Mouse (Mus musculus) ovary, postnatal 10 days (tissue): ENCODE results near the gene Sec14l1.

Source experiments
- DNase-seq: peaks from one replicate; pipeline ENCODE4 v3.0.0; 2022; ENCODE audit warnings: low spot score

Sec14l1 gene

DNA sequence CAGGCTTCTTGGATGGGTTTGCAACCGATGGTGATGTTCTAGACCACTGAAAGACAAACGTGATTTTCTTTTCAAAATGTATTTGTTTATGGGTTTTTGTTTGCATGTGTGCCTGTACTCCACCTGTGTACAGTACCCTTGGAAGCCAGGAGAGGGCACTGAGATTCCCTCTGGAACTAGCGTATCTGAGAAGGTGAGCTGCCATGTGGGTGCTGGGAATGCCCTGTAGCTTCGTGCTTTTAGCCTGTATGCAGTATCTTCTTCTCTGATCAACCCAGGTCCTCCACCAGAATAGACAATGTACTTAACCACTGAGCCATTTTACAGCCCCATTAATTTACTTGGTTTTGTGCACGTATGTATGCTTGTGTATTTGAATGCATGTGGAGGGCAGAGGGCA lies 68.9 kb downstream of the Sec14l1 start:
- no peak for DNase-seq

DNA sequence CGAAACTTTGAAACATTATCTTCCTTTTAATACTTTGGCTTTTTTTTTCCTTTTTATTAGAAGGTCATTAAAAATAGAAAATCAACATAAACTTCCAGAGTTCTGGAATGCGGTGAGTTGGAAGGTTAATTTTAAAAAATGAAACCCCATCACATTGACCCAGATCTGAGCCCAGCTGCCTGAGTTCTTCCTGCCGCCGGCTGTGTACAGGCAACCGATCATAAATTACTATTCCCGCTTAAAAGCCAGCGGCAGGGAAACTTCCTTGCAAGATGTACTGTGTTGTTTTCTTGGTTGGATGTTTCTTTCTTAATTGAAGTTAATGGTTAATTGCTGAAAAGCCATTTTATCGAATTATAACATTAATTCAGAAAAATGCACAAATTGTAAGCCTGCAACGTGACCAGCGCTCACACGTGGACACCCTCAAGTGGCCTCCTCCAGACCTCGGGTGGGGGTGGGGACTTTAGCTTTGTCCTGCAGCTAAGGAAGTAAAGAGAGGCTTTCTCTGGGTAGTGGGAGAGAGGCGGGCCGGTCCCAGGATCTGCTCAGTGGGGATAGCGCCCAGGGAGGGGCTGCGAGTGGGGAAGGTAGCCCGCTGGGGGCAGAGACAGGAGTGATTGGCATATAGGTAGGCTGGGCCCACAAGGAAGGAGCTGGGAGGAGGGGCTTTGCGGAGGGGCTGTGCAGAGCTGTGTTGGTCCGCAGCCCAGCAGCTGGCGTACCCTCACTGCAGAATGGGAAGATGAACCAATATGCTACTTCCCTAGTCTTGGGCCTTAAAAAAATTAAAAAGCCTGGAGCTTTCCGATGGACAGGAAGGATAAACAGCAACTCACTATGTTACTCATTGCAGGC lies 70.3 kb downstream of the Sec14l1 start:
- DNase-seq: no peak

DNA sequence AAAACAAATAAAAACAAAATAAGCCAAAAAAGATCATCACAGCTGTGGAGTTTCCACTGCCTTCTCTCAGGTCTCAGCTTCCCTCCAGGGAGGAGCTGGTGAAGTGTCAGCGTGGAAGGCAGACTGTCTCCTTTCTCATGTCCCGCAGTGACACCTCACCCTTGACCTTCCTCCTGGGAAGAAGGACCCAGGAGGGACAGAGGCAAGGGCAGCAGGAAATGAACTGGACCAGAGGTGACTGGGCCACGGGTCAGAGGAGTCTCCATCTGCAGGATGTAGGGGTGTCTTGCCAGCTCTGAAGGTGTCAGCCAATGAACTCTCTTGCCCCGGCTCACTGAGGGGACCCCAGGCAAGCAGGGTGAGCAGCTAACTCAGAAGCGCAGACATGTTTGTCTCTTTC lies 76.6 kb downstream of the Sec14l1 start:
- no peak for DNase-seq

DNA sequence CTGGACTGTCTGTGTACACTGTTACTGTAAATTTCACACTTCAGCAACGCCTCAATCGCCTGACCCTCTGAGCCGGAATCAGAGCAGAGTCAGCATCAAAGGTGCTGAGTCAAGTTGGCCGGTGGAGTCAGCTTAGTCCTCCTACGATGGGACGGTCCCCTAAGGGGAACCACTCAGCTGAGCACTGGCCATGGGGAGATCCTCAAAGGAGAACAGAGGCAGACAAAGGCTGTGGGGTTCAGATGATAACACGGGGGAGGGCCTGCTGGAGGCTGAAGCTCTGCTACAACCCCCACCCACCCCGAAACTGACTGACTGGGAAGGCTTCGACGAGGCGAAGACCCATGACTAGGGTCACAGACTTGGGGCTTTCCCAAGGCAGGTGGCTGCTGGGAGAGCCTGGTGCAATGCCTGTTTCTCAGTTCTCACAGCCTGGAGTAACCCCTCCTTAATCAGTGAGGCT lies 79.5 kb downstream of the Sec14l1 start:
- DNase-seq: no peak

DNA sequence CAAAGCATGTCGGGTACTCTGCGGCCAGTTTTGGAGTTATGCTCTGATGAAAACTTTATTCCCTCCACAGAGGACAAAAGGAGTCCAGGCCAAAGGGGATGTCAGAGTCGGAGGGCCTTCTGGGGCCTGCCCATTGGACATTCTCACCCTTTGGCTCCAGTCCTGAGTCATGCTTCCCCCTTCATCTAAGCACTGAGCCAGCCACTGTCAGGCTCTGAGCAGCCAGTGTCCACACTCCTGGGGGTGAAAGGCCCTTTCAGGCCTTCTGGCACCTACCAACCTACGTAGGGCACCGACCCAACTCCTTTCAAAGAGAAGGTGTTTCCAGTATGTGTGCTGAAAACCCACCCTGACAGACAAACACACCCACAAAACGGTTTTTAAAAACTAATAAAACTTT lies 80.6 kb downstream of the Sec14l1 start:
- DNase-seq: no peak

DNA sequence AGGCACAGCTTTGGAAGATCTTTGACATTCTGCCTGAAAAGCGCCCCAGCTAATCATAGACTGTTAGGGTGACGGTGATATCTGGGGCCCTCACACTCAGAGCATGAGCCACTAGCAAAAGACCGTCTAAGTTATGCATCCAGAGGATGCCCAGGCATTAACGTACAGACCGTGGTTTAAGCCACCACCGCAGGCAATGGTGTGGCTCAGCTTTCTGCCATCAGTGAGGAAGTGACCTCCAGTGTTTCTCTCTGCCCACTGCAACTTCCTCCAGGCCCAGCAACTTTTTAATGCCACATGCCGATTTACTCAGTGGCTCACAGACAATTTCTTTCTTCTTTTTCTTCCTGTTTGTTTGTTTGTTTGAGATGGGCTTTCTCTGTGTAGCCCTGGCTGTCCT lies 81.7 kb downstream of the Sec14l1 start:
- DNase-seq: no peak

DNA sequence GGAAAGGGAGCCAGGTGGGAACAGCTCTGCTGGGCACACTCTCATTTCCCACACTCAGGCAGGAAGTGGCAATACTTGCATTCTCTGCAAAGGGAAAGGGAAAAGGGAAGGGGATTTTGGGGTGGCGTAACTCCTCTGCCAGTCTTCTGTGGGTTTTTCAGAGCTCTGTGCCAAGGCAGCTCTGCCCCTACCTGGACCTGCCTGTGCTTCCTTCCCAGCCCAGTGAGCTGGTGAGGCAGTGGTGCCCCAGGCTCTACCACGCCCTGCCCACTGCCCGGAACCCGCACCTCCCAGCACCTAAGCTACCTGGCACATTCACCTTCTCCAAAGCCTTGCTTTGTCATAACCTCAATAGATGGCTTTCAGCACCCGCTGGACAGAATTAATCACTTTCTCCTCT lies 83.2 kb downstream of the Sec14l1 start:
- DNase-seq: no peak

DNA sequence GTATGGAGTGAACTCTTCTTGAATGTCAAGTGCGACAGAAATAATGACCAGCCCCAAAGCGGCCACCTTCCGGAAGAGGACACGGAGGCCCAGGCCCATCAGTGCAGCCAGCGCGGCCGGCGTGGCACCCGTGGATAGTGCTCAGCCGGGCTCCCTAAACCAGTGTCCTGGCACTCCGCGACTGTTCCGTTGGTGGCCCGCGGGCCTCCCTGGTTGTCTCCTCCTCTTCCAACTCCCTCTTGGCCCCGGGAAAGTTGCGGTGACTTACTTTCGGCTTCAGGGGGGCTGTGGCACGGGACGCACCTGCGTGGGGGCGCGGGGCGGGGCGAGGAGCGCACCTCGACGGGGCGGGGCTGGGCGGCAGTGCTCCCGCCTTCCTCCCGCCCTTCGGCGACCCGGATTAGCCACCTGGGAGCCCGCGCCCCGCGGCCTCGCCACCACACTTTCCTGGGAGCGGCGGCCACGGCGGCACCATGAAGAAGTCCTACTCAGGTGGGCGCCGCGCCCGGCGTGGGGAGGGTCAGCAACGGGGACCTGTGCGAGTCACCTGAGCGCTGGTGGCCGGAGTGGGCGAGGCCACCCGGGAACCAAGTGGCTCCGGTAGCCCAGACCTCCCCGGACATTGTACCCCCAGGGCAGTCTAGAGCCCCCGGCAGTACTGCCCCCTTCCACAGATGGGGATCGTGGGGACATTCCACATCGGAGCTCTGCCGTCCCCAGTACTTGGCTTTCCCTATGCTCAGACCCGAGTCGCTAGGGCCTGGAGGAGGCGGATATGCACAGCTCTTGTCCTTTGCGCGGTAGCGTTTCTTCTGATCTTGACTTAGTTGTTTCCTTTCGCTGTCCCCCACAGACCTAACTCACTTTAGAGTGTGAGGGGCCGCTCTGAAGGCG lies 84.6 kb downstream of the Sec14l1 start, which contains the start of gene Sept9:
Gene Sept9 (plus strand): TSS at position 380 of the 894 bp plus-strand sequence.
- DNase-seq: no peak

DNA sequence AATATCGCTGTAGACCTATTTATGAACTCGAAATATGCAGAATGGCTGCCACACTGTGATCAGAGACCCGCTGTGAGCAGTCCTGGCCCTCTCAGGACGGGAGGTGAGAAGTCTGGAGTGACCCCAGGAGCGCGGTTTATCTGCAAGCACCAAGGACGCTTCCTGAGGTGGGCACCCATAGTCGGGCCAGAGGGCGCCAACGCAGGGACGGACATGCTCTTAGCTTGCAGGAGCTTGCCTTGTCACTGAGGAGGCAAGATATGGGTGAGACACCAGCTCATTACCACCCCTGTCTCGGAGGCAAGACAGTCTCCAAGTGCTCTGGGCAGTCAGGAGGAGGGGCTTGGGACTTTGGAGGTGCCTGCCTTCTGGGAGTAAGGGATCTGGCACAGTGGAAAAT lies 86.9 kb downstream of the Sec14l1 start:
- DNase-seq: no peak

DNA sequence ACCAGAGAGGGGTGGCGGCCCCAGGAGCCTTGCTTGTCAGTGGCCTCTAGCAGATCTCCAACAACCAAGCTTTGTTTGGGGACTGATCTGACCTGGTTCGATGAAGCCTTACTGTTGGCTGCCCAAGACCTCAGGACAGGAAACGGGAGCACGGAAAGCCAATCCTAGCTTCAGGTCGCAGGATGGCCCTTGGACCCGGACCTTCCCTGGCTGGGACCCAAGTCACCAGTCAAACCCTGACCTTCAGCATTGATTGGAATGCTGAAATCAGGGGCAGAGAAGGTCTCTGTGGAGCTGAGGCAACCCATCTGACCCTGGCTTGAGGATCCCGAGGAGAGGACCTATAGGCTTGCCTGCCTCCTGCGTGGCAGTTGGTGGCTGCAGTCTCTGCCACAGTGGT lies 89.6 kb downstream of the Sec14l1 start:
- no peak for DNase-seq

DNA sequence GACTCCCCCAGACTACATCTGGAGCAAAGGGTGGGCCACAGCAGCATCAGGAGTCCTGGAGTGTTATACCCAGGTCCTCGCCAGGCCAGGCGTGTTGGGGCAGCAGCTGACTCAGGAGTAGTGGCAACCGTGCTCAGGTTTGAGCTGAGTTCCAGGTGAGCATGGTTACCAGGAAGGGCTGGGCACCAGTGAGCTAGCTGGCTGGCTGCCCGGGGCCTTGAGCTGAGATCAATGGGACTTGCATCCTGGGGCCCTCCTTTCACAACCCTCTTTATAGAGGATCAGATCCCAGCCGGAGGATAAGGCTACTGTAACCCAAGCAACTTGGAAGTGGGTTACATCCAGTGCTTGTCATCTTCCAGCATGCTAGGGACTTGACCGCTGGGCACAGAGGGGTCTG lies 90.1 kb downstream of the Sec14l1 start:
- DNase-seq: no peak

DNA sequence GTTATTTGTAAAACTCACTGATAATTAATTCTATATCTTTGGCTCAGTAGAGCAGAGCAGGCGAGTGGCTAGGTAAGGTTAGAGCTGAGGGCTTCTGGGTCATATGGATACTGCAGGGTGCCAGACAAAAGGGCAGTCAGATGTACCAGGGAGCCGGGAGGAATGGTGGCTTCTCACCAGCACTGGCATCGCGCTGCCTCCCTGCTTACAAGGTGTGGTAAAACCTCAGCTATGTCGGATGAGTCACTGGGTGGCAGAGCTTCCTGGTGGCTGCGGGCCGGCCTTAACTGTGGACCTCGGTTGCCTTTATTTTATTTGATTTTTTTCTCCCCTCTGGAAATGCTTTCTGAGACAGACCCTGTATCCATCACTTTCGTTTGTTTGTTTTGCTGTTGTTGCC lies 90.5 kb downstream of the Sec14l1 start:
- DNase-seq: no peak

DNA sequence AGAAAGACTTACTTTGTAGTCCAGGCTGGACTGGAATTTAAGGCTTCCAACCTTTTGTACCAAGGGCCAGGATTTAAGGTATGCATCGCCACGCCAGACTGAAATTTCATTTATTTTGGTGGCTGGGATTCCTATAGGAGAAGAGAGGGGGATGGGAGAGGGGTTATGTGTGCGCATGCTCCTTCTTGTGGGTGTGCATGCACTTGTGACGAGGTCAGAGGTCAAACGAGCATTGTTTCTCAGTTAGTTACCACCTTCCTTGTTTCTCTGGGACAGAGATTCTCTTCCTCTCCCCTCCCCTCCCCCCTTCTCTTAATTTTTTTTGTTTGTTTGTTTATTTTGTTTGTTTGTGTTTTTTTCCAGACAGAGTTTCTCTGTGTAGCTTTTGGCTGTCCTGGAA lies 92.5 kb downstream of the Sec14l1 start:
- DNase-seq: no peak

DNA sequence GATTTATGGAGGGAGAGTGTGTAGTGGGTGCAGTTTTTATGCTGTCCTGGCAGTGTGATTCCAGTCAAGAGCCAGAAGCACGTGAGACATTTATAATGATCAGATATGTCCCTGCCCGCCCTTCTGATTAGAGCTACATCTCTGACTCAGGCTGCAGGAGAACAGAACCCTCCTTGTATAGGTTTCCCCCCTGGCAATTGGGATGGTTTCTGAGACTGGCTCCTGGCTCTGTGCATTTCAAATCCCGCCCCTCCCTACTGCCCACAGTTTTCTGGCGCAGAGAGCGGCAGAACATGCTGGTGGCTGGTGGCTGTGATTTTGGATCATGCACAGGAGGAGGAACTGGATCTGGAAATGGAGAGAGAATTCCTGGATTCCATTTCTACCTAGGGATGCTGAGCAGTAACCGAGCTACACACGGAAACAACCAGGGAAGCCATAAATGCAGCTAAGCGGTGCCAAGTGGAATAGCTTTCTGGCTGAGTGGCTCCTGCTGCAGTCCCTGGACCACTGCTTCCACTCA lies 93.2 kb downstream of the Sec14l1 start:
- DNase-seq: no peak
